Mouse (Mus musculus): ENCODE measurements around the gene F2rl2.

DNA sequence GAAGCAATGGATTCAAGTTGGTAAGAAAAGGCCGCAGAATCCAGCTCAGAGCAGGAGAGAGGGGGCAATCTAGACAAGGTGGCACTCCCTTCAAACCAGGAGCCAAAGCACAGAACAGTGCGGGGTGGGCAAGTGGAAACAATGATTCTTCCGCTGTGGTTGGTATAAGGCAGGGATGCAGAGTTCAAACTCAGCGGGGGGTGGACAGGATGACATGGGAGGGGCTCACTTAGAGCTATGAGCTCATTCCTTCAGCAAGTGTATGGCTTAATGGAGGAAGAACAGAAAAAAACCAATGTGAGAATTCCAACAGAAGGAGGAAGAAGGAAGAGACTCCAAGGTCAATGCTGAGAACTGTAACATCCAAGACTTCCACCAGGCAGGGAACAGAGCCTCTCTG, 33.8 kb downstream of the F2rl2 start:
- TF ChIP-seq CTCF (IDR thresholded peaks at IDR 0.05; ENCODE audit: borderline replicate concordance, control insufficient read depth, extremely low read depth, insufficient read depth, low read length, poor library complexity) (no peak), POLR2A (IDR thresholded peaks at IDR 0.05; ENCODE audit: control insufficient read depth, extremely low read depth, insufficient read depth, low read length, poor library complexity) (no peak)

Data from thymus, adult 2 months (tissue).